Mouse (Mus musculus) megakaryocyte, adult 5-6 weeks (primary cell): ENCODE measurements around the gene Dnah9. TPM values are rescaled to one million over a fixed set of nuclear protein-coding genes. Genes with fewer than 3 reads are reported as not detected.
A peak's percentile ranks its signal among the peaks of the same experiment; 100 is the strongest.

Source experiments
- ATAC-seq: 2 replicates; pipeline ENCODE4 v1.8.0; 2016; ENCODE audit warnings: mild to moderate bottlenecking, inconsistent platforms; ENCODE audit not compliant: poor library complexity, severe bottlenecking
- total RNA-seq, 2 experiments: library from RNA; stranded (forward) in 1 of 2; stranded (reverse) in 1 of 2; fragments of 153-499, 151-499 nt in 1 of 2; fragments of 221-1000, 200-1000 nt in 1 of 2; gene quantifications; 2 replicates each; pipeline versions ENCODE4 v1.2.3 to v1.2.4; 2015 to 2017

Gene Dnah9
- total RNA-seq, 2 experiments from 2014 or later: not detected

GRCm38 (mm10) chr11:65930359-65930758 lies 238.0 kb downstream of the Dnah9 start:
- no peak for ATAC-seq

GRCm38 (mm10) chr11:65927962-65928361 lies 240.4 kb downstream of the Dnah9 start:
- no peak for ATAC-seq

GRCm38 (mm10) chr11:65918480-65919236 lies 249.7 kb downstream of the Dnah9 start:
- ATAC-seq: no peak

GRCm38 (mm10) chr11:65909195-65909594 lies 259.2 kb downstream of the Dnah9 start:
- no peak for ATAC-seq

GRCm38 (mm10) chr11:65905487-65905886 lies 262.9 kb downstream of the Dnah9 start:
- no peak for ATAC-seq

- peak; percentile 60 for ATAC-seq
These were observed 264.4 kb downstream of the Dnah9 start for GRCm38 (mm10) chr11:65903944-65904343.

GRCm38 (mm10) chr11:65881465-65881864 lies 286.9 kb downstream of the Dnah9 start:
- ATAC-seq: no peak

GRCm38 (mm10) chr11:65877146-65877775 lies 291.1 kb downstream of the Dnah9 start:
- ATAC-seq: no peak

GRCm38 (mm10) chr11:65861476-65861875 lies 306.9 kb downstream of the Dnah9 start:
- no peak for ATAC-seq

- ATAC-seq: no peak
These were observed 316.3 kb downstream of the Dnah9 start for GRCm38 (mm10) chr11:65852066-65852465.

- ATAC-seq: no peak
These were observed 321.9 kb downstream of the Dnah9 start for GRCm38 (mm10) chr11:65846446-65846845.

- ATAC-seq: no peak
These were observed 329.4 kb downstream of the Dnah9 start for GRCm38 (mm10) chr11:65838999-65839398.

- no peak for ATAC-seq
These were observed 343.8 kb downstream of the Dnah9 start for GRCm38 (mm10) chr11:65824556-65824955.

GRCm38 (mm10) chr11:65820877-65821276 lies 347.5 kb downstream of the Dnah9 start:
- ATAC-seq: peak; percentile 95

- ATAC-seq: no peak
These were observed 348.1 kb downstream of the Dnah9 start for GRCm38 (mm10) chr11:65820280-65820679.

- peak; percentile 55; the same call in 1 of the 2 replicates for ATAC-seq
These were observed 350.2 kb downstream of the Dnah9 start for GRCm38 (mm10) chr11:65818193-65818592.

- ATAC-seq: no peak
These were observed 352.1 kb downstream of the Dnah9 start for GRCm38 (mm10) chr11:65816237-65816636.

GRCm38 (mm10) chr11:65814381-65814780 lies 354.0 kb downstream of the Dnah9 start:
- ATAC-seq: no peak

- no peak for ATAC-seq
These were observed 356.3 kb downstream of the Dnah9 start for GRCm38 (mm10) chr11:65812088-65812487.

GRCm38 (mm10) chr11:65807601-65808000 lies 360.8 kb downstream of the Dnah9 start:
- no peak for ATAC-seq

- peak; percentile 83 for ATAC-seq
These were observed 361.3 kb downstream of the Dnah9 start, which contains the start of gene Zkscan6 for GRCm38 (mm10) chr11:65806909-65807504. Gene Zkscan6, plus strand, starts transcription at chr11:65807175.
